Mouse (Mus musculus) adrenal gland, postnatal 10 days (tissue): Measurements from ENCODE around the gene Pon3. TPM values are rescaled to one million over a fixed set of nuclear protein-coding genes. Genes with fewer than 3 reads are reported as not detected.

ENCODE experiments used
- DNase-seq: peaks from one replicate; pipeline ENCODE4 v3.0.0; 2021; ENCODE audit warnings: mixed read lengths
- total RNA-seq, 2 experiments: library from RNA; stranded (reverse); gene quantifications; 2 replicates each; pipeline ENCODE4 v1.2.3; 2021

Pon3 gene
- total RNA-seq, 2 experiments from 2014 or later = 90.8 to 93.3 TPM

GRCm38 (mm10) chr6:5180645-5181044 lies 75.4 kb downstream of the Pon3 start:
- DNase-seq = no peak

GRCm38 (mm10) chr6:5179189-5179588 lies 76.9 kb downstream of the Pon3 start:
- no peak for DNase-seq

DNA sequence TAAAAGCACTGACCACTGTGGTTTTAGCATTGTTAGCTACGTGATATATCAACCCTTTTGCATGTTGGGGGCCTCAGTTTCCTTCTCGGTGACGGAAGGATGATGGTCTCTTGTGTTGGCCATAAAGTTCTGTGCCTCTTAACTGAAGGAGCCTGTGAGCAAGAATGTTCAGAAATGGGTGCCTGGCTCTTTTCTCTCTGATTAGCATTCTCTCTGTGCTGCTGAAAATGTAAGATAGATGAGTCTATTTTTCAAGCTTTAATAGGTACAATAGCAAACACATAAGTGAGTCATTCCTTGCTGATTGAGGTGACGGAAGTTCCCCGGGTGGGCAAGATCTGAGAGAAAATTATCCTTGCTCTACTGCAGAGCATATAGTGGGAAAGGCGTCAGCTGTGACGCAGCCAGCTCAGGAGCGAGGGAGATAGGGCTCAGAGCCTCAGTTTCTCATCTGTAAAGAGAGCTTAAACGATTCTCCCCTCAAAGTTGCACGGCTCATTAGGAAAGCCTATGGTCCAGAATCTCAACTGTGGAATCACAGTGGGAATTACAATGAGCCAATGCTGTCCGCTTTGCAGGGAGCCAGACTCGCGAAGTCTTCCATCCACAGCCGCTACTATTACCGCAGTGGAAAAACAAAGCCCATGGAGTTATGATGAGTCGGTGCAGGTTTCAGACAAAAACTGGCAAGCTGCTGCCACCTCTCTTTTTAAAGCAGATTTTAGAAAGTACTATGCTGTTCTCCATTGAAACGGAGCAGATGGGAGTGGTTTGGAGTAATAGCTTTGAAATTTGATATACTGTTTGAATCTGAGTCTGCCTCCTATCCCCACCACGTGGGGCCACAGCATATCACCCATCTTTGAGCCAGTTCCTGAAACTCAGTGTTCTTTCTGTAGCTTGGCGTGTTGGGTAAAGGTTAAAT lies 77.9 kb downstream of the Pon3 start:
- DNase-seq = no peak

GRCm38 (mm10) chr6:5174179-5174812 lies 81.8 kb downstream of the Pon3 start:
- no peak for DNase-seq

- no peak for DNase-seq
Observed at GRCm38 (mm10) chr6:5172571-5172970, 83.5 kb downstream of the Pon3 start.

DNA sequence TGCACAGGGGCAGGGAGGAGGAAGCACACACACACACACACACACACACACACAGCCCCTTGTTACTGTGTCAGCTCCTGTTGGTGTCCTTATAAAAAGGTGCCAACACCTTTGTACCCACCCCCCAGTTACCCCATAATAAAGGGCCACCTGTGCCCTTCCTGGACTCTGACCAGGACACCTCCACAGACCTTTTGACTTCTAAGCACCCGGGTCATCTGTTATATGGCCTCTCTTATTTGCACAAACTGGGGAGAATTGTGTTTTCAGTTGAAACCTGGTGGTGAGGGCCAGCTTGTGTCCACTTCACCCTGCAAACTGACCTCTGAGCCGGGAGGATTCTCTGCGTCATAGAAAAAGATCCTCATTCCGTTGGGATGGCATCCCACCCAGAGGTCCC lies 84.7 kb downstream of the Pon3 start:
- no peak for DNase-seq

Other genes with a start within 250 kb of the Pon3 start
- gene Pon1, start 62.3 kb downstream of the Pon3 start, total RNA-seq = 100 to 1,000 TPM in 1 of 2 experiments, 10 to 100 TPM in 1; 63.3 to 134 TPM
- 10 to 100 TPM; 25.4 to 28.6 TPM for gene Pon2, start 42.2 kb upstream of the Pon3 start, total RNA-seq
- 1 to 10 TPM; 6.0 to 6.3 TPM for gene Asb4, start 127.1 kb upstream of the Pon3 start, total RNA-seq
- gene Pdk4, start 240.0 kb upstream of the Pon3 start, total RNA-seq = 100 to 1,000 TPM; 616 to 745 TPM